Mouse (Mus musculus): Measurements from ENCODE around the gene Amdhd2. TPM values are rescaled to one million over a fixed set of nuclear protein-coding genes. Genes with fewer than 3 reads are reported as not detected.

Amdhd2 gene
- polyA plus RNA-seq, 1 experiment, result 51.2 TPM

GRCm38 (mm10) chr17:24149421-24149820 lies 14.1 kb downstream of the Amdhd2 start:
- TF ChIP-seq GATA1 (IDR thresholded peaks at IDR 0.05; ENCODE audit: low read length), result no peak

- no peak for TF ChIP-seq GATA1 (IDR thresholded peaks at IDR 0.05; ENCODE audit: low read length)
These were observed 20.7 kb downstream of the Amdhd2 start for GRCm38 (mm10) chr17:24142897-24143296.

GRCm38 (mm10) chr17:24141425-24141920 lies 22.1 kb downstream of the Amdhd2 start:
- no peak for TF ChIP-seq GATA1 (IDR thresholded peaks at IDR 0.05; ENCODE audit: low read length)

GRCm38 (mm10) chr17:24140845-24141424 lies 22.6 kb downstream of the Amdhd2 start:
- TF ChIP-seq GATA1 (IDR thresholded peaks at IDR 0.05; ENCODE audit: low read length), result no peak

DNA sequence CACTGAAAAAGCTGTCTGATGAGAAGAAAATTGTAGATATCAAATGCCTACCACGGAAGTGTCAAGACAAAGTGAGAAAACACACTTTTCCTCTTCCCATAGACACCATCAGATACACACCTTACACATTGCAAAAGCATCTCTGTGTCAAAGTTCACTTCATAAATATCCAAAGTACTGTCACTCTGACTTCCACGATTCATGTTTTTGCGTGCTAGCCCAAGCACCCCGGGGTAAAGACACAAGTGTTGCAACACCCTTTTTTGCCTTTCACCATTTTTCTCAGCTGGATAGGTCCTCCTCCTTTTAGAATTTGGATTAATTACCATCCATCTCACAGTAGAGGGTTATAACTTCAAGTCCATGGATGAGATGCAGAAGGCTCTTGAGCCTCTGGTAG lies 23.6 kb downstream of the Amdhd2 start:
- TF ChIP-seq GATA1 (IDR thresholded peaks at IDR 0.05; ENCODE audit: low read length), result no peak

DNA sequence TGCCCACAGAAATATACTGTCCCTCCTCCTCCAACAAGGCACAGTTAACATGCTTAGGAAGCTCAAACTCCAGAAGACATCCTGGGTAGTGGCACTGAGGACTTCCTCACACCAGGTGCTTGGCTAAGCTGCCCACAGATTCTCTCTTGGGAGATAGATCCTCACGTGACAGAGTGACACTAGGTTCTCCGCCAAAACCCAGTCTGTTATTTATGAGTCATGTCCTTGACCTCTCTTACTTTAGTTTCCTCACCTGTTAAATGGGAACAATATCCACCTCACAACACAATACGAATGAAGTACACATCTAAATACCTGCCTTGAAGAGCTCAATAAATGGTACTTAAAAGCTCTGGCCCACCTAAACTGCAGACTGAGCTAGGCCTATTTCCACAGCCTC lies 24.3 kb downstream of the Amdhd2 start:
- TF ChIP-seq GATA1 (IDR thresholded peaks at IDR 0.05; ENCODE audit: low read length), result no peak

DNA sequence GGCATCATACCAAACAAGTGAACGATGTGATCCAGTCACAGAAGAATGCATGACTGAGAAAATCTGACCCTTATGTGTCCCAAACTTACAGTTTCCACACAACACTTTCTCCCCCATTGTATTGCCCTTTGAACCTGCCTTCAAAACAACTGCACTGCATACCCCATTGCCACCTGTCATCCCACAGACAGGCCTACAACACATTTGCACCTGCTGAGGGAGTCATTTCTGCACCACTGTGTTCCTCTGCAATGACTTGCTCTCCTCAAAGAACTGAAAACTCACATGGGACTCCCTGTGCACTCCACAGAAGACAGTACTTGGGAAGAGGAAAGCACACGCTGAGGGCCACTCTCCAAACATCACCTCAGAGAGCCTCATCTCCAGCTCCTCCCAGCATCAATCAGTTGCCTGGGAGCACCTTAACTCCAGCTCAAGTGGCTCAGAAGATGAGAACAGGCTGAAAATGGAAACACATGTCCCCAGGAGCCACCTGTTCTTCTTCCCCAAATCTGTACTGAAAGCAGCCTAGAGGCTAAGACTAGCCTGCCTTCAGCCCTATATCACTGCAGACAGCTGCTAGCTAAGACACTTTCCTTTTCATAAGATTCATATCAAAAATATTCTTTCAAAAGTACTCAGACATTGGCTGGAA lies 26.2 kb downstream of the Amdhd2 start:
- TF ChIP-seq GATA1 (IDR thresholded peaks at IDR 0.05; ENCODE audit: low read length), result no peak

GRCm38 (mm10) chr17:24134062-24134461 lies 29.5 kb downstream of the Amdhd2 start:
- no peak for TF ChIP-seq GATA1 (IDR thresholded peaks at IDR 0.05; ENCODE audit: low read length)

DNA sequence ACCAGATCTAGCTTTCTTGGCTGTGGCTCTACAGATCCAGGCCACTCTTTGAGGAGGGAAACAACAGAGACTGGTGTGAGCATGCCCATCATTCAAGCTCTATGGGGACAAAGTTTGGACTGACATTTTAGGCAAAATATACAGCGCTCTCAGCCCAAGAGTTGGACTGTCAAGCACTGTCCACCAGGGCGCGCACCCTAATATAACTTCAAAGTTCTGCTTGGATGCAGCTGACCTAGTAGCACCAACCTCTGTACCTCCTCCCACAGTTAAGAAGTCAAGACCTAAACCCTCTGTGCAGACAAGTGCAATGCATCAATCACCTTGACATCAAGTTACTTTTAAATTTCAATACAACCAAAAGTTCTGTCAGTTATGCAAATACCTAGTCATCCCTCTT lies 32.0 kb downstream of the Amdhd2 start:
- TF ChIP-seq GATA1 (IDR thresholded peaks at IDR 0.05; ENCODE audit: low read length), result no peak

DNA sequence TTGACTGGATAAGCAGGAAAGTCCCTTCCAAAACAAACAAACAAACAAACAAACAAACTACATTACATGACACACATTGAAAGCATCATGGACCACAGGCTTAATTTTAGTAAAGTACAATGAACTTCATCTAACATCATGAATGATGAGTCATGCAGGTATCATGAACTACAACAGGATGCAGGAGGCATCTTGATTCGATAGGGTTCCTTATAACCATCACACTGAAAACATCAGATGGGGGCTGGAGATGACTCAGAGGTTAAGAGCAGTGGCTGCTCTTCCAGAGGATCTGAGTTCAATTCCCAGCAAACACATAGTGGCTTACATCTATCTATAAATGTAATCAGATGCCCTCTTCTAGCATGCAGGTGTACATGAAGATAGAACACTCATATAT lies 36.0 kb downstream of the Amdhd2 start:
- TF ChIP-seq GATA1 (IDR thresholded peaks at IDR 0.05; ENCODE audit: low read length), result no peak

GRCm38 (mm10) chr17:24126801-24127200 lies 36.8 kb downstream of the Amdhd2 start:
- TF ChIP-seq GATA1 (IDR thresholded peaks at IDR 0.05; ENCODE audit: low read length), result no peak

DNA sequence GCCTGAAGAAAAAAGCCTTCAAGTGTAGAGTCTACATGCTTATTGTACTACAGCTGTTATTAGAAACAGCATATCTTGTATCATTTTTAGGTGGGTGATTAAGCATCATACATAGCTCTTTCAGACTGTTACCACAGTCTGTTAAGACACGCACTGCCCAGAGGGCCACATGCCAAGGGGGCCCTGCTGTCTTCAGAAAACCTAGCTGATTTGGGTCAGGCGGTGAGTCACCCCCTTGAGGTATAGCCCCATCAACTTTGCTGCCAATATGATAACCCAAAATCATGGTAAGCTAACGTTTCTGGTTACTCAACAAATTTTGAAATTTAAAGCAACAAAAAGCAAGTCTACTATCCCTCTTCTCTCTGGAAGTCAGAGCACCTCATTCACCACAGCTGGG lies 44.1 kb downstream of the Amdhd2 start:
- no peak for TF ChIP-seq GATA1 (IDR thresholded peaks at IDR 0.05; ENCODE audit: low read length)

DNA sequence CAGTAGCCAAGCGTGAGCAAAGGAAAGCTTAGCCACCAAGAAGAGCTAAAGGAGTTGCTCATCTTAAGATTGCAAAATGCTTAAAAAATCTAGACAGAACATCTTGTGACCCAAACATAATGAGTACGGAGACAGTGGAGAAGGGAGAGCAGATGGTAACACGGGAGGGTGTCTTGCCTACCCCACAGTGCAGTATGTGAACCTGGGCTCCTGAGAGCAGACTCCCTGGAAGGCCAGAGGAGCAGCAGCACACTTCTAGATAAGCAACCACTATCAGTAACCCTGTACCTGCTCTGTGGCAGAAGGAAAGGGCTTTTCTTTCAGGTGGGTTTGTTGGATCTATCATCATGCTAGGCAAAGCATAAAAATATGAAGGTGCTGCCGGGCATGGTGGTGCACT lies 50.5 kb downstream of the Amdhd2 start:
- no peak for TF ChIP-seq GATA1 (IDR thresholded peaks at IDR 0.05; ENCODE audit: low read length)

DNA sequence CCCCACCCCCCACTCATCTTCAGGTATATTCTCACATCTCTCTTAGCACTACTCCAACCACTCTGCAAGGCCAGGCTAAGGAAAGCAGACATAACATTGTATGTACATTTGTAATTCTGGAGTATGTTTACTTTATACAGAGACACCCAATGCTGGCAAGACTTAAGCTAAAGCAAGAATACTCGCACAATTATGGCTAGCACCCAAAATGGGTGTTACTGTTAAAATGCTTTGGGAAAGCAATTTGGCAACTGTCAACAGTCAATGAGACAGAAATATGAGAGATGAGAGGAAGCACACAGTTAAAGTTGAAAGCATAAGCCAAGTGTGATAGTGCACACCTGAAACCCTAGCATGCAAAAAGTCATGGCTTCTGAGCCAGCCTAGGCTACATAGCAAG lies 52.3 kb downstream of the Amdhd2 start:
- TF ChIP-seq GATA1 (IDR thresholded peaks at IDR 0.05; ENCODE audit: low read length), result no peak

DNA sequence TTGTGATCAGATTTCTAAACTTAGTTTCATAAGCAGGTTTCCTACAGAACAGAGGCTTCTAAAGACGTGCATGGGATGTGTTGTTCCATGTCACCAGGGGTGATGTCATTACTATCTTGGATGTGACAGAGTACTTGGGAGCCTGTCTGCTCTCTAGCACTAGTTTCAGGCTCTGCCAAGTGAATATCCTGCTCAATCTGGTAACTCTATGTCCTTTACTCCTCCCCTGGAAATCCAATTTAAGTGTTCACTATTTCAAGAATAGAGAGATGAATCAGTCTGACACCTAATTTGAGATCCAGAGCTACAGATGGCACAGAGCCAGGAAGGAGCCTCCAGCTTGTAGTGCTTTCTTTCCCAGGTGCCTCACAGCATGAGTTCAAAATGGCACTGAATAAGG lies 54.7 kb downstream of the Amdhd2 start:
- TF ChIP-seq GATA1 (IDR thresholded peaks at IDR 0.05; ENCODE audit: low read length), result no peak

Other genes starting within 250 kb of the Amdhd2 start
- not detected in 2 replicates for gene Dcpp3, start 246.3 kb downstream of the Amdhd2 start, polyA plus RNA-seq (2012)
- gene Sbp, start 222.1 kb downstream of the Amdhd2 start, polyA plus RNA-seq (2012), result not detected in 2 replicates
- not detected in 2 replicates for gene Sbpl, start 208.5 kb downstream of the Amdhd2 start, polyA plus RNA-seq (2012)
- gene Prss30, start 183.2 kb downstream of the Amdhd2 start, polyA plus RNA-seq (2012), result not detected in 2 replicates
- gene Prss22, start 165.7 kb downstream of the Amdhd2 start, polyA plus RNA-seq (2012), result not detected in 2 replicates
- gene Prss27, start 125.6 kb downstream of the Amdhd2 start, polyA plus RNA-seq (2012), result not detected in 2 replicates
- gene Kctd5, start 90.3 kb downstream of the Amdhd2 start, polyA plus RNA-seq (2012), result 21.4 and 25.8 TPM in 2 replicates
- gene Pdpk1, start 12.8 kb downstream of the Amdhd2 start, polyA plus RNA-seq (2012), result 23.7 and 100 TPM in 2 replicates
- gene Atp6v0c, start 5.9 kb upstream of the Amdhd2 start, polyA plus RNA-seq (2012), result 119 and 331 TPM in 2 replicates
- gene Tbc1d24, start 41.8 kb upstream of the Amdhd2 start, polyA plus RNA-seq (2012), result 14.4 and 17.8 TPM in 2 replicates
- gene Ntn3, start 45.8 kb upstream of the Amdhd2 start, polyA plus RNA-seq (2012), result 2.3 TPM in 2 replicates
- gene Tedc2, start 57.1 kb upstream of the Amdhd2 start, polyA plus RNA-seq (2012), result 39.3 and 58.9 TPM in 2 replicates
- gene Ccnf, start 87.7 kb upstream of the Amdhd2 start, polyA plus RNA-seq (2012), result 66.1 and 78.9 TPM in 2 replicates
- gene Abca17, start 187.3 kb upstream of the Amdhd2 start, polyA plus RNA-seq (2012), result not detected in 2 replicates
- 23.1 and 41.6 TPM in 2 replicates for gene Abca3, start 188.2 kb upstream of the Amdhd2 start, polyA plus RNA-seq (2012)